Mouse (Mus musculus) testis, adult 2 months (tissue): ENCODE results near the gene Rsph3b. TPM values are rescaled to one million over a fixed set of nuclear protein-coding genes. Genes with fewer than 3 reads are reported as not detected.
"Not testable (repeated sequence)": the region's sequence is repeated elsewhere in the genome, so short reads cannot be mapped to it uniquely, and the experiment has no call there.

Source experiments
- H3K27ac ChIP-seq: fragments of 200-500 bp; 2 replicates; pipeline ENCODE4 v1.5.1; 2012; ENCODE audit warnings: low read depth, low read length; ENCODE audit not compliant: control insufficient read depth, insufficient read depth
- H3K27me3 ChIP-seq: fragments of 200-500 bp; 2 replicates; pipeline ENCODE4 v1.6.1; 2012; ENCODE audit warnings: mild to moderate bottlenecking, low read length, moderate library complexity; ENCODE audit not compliant: control insufficient read depth, insufficient read depth
- H3K36me3 ChIP-seq: fragments of 200-500 bp; 2 replicates; pipeline ENCODE4 v1.6.1; 2012; ENCODE audit warnings: mild to moderate bottlenecking, low read length; ENCODE audit not compliant: control insufficient read depth, insufficient read depth
- H3K4me1 ChIP-seq: fragments of 200-500 bp; 2 replicates; pipeline ENCODE4 v1.6.1; 2012; ENCODE audit warnings: low read length; ENCODE audit not compliant: control insufficient read depth, insufficient read depth
- H3K4me3 ChIP-seq: fragments of 200-500 bp; 2 replicates; pipeline ENCODE4 v1.5.1; 2012; ENCODE audit warnings: low read depth, mild to moderate bottlenecking, low read length, moderate library complexity, mixed read lengths; ENCODE audit not compliant: control insufficient read depth
- POLR2A ChIP-seq: fragments of 200-500 bp; IDR thresholded peaks from 2 replicates; pipeline ENCODE4 v1.6.1; 2012; ENCODE audit warnings: low read depth, mild to moderate bottlenecking, inconsistent platforms, low read length, moderate library complexity; ENCODE audit not compliant: control insufficient read depth
- polyA plus RNA-seq: library from polyadenylated mRNA; depleted of rRNA; stranded (reverse); fragments of >200 nt; gene quantifications from 2 replicates; pipeline ENCODE4 v1.2.3, GENCODE M21; 2012; rRNA removed

The Rsph3b gene
- 209 and 231 TPM in 2 replicates for polyA plus RNA-seq

DNA sequence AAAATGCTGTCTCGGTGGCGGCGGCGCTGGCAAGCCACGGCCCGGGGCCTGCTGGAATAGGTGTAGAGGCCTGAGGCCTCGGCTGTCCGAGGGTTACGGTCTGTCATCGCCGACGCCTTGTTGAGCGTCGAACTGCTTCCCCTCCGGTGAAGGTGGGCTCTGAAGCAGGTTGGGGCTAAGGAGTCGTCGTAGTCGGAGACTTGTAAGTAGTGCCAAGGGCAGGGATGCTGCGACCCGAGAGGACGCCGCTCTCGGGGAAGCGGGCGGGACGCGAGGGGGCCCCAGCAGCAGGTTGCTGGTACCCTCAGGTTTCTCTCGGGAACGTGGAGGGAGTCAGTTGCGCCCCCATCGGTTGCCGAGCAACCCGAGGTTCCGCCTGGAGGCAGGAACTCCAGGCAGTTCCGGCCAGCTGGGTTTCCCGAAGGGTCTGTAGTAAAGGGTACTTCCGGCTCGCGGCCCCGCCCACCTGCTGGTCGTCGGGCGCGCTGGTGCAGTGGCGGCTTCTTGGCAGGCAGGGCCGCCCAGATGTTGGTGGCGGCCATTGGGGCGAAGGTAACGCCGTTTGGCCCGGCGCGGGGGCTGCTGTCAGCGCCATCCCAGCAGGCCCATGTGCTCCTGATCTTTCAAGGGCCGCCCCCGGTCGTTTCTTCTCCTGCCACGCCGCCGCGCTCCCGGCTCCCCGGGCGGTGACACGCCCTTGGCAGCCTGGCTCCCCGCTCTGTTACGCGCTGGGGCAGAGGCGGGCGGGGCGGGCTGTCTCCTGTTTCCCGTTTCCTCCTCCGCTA is at the start of gene Rsph3b:
Gene Rsph3b, minus strand, starts transcription at position 699 of the 785 bp plus-strand sequence.
- Histone ChIP-seq H3K4me3 (peak within 1 kb of the TSS; percentile 98), H3K27ac (peak within 1 kb of the TSS; percentile 98)
- peak; percentile 75 for TF ChIP-seq POLR2A
- H3K27me3 ChIP-seq, H3K4me1 ChIP-seq, H3K36me3 ChIP-seq: not testable (repeated sequence)

DNA sequence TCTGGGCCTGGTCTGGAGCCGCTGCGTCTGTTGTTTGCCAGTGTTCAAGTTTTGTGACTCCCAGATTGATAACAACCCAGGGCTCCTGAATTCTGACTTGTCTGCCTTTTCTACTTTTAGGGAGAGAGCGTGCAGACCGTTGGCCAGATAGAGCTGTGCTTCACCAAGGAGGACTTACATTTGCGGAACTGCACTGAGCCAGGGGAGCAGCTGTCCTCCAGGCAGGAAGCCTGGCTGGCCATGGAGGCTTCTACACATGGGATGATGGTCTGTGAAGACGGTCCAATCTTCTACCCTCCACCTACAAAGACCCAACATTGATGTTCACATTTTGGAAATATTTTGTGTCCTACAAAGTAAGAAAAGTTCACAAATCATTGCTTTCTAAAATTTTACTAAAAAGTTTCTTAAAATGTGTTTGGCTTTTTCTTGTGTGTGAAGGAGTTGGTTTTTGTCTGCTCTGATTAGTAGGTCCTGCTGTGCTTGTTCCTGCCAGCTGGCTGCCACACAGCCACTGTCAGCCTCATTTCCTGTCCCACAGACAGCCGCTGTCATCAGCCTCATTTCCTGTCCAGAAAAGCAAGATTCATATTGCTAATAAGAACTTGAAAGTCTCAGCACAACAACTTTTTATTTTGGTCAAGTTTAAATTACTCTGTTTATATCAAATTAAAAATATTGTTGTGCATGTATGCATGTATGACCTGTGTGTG is 49.5 kb upstream of the Rsph3b start:
- H3K4me3 ChIP-seq, H3K27ac ChIP-seq, H3K36me3 ChIP-seq, H3K27me3 ChIP-seq, H3K4me1 ChIP-seq: not testable (repeated sequence)

DNA sequence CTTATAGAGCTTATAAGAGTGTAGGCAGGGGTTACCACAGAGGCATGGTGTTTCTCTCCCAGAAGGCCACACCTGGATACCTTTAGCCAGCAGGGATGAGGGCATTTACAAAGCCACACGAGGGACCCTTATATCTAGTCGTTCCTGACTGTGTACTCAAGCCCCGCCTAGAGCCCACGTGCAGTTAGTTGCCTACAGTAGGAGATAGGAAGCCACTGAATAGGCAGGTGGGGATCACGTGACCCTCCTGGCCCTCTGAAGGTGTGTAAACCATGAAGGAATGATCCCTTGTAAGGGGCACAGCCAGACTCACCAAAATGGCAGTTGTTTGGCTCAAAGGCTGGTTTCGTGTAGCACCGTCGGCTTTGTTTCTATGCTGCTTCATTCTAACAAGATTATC is 48.3 kb upstream of the Rsph3b start:
- H3K27ac ChIP-seq, H3K4me3 ChIP-seq, H3K4me1 ChIP-seq, H3K27me3 ChIP-seq, H3K36me3 ChIP-seq: not testable (repeated sequence)

DNA sequence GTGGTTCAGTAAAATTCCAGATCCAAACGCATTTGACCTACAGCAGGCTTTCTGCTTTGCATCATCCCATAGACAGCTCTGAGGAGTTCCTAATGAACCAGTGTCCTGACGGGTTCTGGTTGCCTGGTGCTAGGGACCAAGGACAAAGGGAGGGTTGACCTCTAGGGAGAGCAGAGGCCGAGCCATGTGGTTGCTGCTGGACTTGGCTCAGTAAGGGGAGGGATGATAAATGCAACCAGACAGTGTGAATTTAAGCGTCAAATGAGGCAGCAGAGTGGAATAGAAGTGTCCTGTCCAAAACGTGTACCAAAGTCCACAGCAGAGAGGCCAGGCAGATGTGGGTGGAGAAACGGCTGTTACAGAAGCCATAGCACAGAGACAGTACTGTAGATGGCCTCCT is 47.0 kb upstream of the Rsph3b start:
- not testable (repeated sequence) for H3K27ac ChIP-seq, H3K27me3 ChIP-seq, H3K4me3 ChIP-seq, H3K36me3 ChIP-seq, H3K4me1 ChIP-seq

DNA sequence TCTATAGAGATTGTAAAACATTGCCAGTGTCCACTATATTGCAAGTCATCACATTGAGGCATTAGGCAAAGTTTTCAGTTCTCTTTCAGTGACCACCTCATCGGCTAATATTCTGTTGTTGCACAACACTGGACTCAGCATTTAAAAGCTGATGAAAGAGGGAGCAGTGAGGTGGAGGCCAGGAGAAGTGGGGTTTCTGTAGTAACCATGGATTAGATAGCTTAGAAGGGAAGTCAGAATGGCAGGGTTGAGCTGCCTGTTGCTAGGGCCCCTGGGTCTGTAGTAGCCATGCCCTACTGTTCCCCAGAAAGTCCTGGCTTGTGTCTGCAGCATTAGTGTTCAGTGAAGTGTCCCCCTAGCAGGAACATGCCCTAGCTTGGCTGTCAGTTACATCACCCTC is 37.6 kb upstream of the Rsph3b start:
- not testable (repeated sequence) for H3K4me1 ChIP-seq, H3K4me3 ChIP-seq, H3K36me3 ChIP-seq, H3K27me3 ChIP-seq, H3K27ac ChIP-seq

DNA sequence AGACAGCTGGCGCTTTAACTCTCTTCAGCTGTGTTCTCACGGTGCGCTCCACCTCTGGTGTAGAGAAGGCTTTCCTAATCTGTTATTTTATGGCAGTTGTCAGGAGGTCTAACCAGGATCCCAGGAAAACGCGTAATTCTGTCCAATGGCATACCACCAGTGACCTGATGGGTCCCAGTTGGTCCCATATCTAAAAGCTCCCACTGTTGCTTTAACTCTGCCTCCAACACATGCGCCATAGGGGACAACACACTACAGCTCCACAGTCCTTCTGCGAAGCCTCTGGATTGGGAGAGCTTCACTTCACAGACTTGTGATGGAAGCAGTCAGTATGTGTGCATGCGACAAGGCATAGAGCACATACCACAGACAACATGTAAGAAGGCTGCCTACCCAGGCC is 31.7 kb upstream of the Rsph3b start:
- not testable (repeated sequence) for H3K4me1 ChIP-seq, H3K27me3 ChIP-seq, H3K27ac ChIP-seq, H3K36me3 ChIP-seq, H3K4me3 ChIP-seq

DNA sequence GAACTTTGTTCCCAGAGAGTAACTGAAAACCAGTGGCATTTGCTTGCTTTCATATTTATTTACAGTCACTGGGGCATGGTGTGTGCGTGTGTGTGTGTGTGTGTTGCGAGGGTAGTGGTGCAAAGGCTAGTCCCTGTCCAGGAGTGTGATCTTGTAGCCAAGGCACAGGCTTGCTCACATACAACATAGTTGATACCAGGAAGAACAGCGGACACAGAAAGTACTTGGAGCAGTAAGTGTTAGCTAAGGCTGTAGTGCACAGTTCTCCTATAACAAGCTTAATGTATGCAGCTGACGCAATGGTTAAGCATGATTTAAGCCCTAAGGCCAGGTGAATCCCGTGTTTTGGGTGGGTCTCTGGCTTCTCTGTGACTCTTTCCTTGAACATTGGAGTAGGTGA is 30.9 kb upstream of the Rsph3b start:
- not testable (repeated sequence) for H3K27ac ChIP-seq, H3K36me3 ChIP-seq, H3K27me3 ChIP-seq, H3K4me1 ChIP-seq
- H3K4me3 ChIP-seq: peak overlapping the region; percentile 20; the same call in 1 of the 2 replicates

DNA sequence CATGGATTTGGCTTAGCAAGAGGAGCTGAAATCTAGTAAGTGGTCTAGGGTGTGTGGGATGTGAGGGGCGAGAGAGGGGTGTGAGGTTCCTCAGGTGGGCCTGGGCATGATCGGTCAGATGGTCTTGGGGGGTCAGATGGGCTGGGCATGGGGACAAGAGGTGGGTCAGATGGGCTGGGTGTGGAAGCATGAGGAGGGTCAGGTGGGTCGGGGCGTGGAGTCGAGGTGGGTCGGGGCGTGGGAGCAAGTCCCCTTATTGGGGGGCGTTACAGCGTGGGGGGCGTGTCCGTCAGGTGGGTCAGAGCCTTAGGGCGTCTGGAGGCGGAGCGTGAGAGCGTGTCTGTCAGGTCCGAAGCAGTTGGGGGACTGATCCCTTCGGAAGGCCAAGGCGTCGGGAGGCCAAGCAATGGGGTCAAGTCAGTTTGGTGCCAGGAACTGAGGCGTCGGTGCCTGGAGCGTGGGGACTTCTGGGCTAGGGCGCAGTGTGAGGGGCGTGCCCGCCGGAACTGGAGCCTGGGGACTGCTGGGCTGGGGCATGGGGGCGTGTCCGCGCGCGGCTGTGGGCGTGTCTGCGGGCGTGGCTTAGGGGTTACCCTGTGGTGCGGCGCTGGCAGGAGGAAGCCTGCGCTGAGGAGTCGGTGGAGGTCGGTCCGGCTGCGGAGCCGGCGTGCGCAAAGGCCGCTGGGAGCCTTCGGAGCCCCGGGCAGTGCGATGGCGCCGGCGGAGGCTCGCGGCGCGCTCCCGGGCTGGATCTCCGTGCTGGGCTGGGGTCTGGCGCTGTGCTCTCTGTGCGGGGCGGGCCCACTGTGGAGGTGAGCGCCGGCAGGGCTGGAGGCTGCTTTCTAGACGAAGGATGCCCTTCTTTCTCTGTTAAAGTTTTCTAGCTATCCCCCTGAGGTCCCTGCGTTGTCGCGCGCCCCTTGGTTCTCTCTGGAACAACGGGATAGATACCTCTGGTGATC is 30.1 kb upstream of the Rsph3b start, which contains the start of gene Gm49721:
Gene Gm49721, plus strand, starts transcription at position 618 of the 962 bp plus-strand sequence.
- H3K27me3 ChIP-seq, H3K27ac ChIP-seq, H3K4me1 ChIP-seq, H3K36me3 ChIP-seq: not testable (repeated sequence)
- H3K4me3 ChIP-seq: peak within 1 kb of the TSS; percentile 76
- TF ChIP-seq POLR2A: peak; percentile 31; the same call in 1 of the 2 replicates

DNA sequence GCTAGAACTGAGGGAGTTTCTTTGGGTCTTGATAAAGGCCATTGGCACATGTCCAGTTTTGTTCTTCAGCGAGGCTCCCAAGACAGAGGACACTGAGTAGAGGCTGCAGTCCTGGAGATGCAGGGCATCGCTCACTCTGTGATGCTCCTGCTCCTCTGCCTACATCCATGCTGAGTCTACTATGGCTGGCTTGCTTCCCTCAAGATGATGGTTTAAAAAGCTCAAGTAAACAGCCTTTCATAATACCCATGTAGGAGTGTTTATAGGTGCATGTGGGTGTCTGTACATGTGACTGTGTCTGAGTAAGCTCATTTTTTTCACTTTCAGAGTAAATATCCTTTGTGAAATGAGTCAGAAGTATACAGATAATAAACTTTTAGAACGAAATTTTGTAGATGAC is 26.5 kb upstream of the Rsph3b start:
- H3K4me1 ChIP-seq, H3K36me3 ChIP-seq, H3K27ac ChIP-seq, H3K27me3 ChIP-seq, H3K4me3 ChIP-seq: not testable (repeated sequence)

DNA sequence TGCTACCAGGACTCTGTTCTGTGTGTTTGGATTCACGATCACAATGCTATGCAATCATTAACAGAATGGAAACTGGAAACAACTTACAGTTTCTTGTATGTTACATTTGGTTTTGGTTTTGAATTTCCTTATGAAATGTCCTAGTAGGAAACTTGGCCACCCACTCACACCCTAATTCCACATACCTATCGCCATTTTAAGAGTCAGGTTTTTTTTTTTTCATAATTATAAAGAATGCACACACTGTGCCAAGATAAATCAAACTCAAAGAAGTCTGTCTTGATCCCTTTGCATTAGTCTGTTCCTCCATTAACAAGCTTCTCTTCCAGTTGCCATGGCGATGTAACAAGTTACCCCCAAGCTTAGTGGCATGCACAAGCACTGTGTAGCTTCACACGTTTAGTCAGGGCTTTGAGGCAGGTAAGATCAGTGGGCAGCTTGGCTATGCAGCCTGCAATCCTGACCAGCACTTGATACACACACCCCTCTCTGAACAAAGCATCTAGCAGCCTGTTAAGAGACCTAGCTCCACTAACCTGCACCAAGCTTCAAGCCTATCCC is 24.4 kb upstream of the Rsph3b start:
- not testable (repeated sequence) for H3K36me3 ChIP-seq, H3K27ac ChIP-seq, H3K4me3 ChIP-seq, H3K27me3 ChIP-seq, H3K4me1 ChIP-seq

DNA sequence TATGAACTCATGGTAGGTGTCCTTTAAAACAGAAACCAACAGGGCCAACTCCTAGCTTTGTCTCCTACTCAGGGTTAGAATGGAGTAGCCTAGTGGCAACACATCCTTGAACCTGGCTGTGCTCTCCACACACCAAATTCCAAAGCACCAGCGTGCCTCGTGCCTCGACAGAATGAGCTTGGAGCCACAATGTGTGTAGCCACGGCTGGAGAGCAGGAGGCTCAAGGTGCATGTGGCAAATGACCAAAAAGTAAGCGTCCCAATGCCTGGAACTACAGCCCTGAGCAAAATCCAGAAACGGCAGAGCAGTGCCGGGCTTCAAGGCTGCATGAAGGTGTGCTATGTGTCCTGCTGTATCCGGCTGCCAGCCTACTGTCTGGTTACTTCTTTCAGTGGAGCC is 22.8 kb upstream of the Rsph3b start:
- H3K27me3 ChIP-seq, H3K36me3 ChIP-seq, H3K4me1 ChIP-seq, H3K4me3 ChIP-seq, H3K27ac ChIP-seq: not testable (repeated sequence)
